Mouse (Mus musculus): ENCODE measurements around the gene Plgrkt. TPM values are rescaled to one million over a fixed set of nuclear protein-coding genes. Genes with fewer than 3 reads are reported as not detected.

Plgrkt gene
- total RNA-seq, 4 experiments from 2014 or later = 47.6 to 88.0 (median 75.4) TPM

Other genes starting within 250 kb of the Plgrkt start
- 10 to 100 TPM; 20.9 to 24.8 (median 22.8) TPM for gene Jak2, start 115.6 kb downstream of the Plgrkt start, total RNA-seq (2022)
- 1 to 10 TPM in 1 of 4 experiments, under 1 TPM in 2, not detected in 1; 0.42 to 1.5 (median 0.71) TPM for gene Insl6, start 42.0 kb downstream of the Plgrkt start, total RNA-seq (2022)
- gene Rln1, start 32.7 kb downstream of the Plgrkt start, total RNA-seq (2022) = not detected
- 1 to 10 TPM; 4.1 to 9.4 (median 7.3) TPM for gene Cd274, start 65 bp upstream of the Plgrkt start, total RNA-seq (2022)
- gene Pdcd1lg2, start 43.5 kb upstream of the Plgrkt start, total RNA-seq (2022) = not detected
- gene Ric1, start 154.9 kb upstream of the Plgrkt start, total RNA-seq (2022) = 10 to 100 TPM; 27.0 to 31.7 (median 29.5) TPM

Measured in adrenal gland, adult 8-10 months (tissue).